Mouse (Mus musculus): ENCODE results near the gene Tmem117.

GRCm38 (mm10) chr15:94664612-94665011 lies 35.6 kb downstream of the Tmem117 start:
- TF ChIP-seq GATA1 (IDR thresholded peaks at IDR 0.05; ENCODE audit: borderline replicate concordance, low read length) (no peak), CTCF (IDR thresholded peaks at IDR 0.05; ENCODE audit: low read depth, low read length) (no peak), GATA2 (IDR thresholded peaks at IDR 0.05; ENCODE audit: borderline replicate concordance, low read depth, low read length) (no peak)
